Mouse (Mus musculus) heart, embryonic 13.5 days (tissue): ENCODE measurements around the gene Pcbd1. TPM values are rescaled to one million over a fixed set of nuclear protein-coding genes. Genes with fewer than 3 reads are reported as not detected.

Source experiments
- ATAC-seq: fragments of 200-750 bp; cut with Nextera tagmentation; 2 replicates; pipeline ENCODE4 v1.8.0; 2017; ENCODE audit warnings: moderate TSS enrichment; ENCODE audit not compliant: insufficient number of reproducible peaks, low FRiP score, low TSS enrichment; ENCODE audit errors: extremely low read depth
- H3K27ac ChIP-seq: fragments of 300-500 bp; sonication (generic); replicated peaks from 2 replicates; pipeline ENCODE4 v1.5.1; 2015; ENCODE audit warnings: moderate library complexity, mild to moderate bottlenecking, inconsistent platforms
- H3K27me3 ChIP-seq: fragments of 300-500 bp; sonication (generic); replicated peaks from 2 replicates; pipeline ENCODE4 v1.6.1; 2015; ENCODE audit warnings: mild to moderate bottlenecking, inconsistent platforms
- H3K36me3 ChIP-seq: fragments of 300-500 bp; sonication (generic); 2 replicates; pipeline ENCODE4 v1.6.1; 2015; ENCODE audit warnings: mild to moderate bottlenecking, inconsistent platforms
- H3K4me1 ChIP-seq: fragments of 300-500 bp; sonication (generic); 2 replicates; pipeline ENCODE4 v1.6.1; 2015; ENCODE audit warnings: inconsistent platforms
- H3K4me2 ChIP-seq: fragments of 300-500 bp; sonication (generic); 2 replicates; pipeline ENCODE4 v1.6.1; 2015; ENCODE audit warnings: inconsistent platforms, mild to moderate bottlenecking, moderate library complexity
- H3K4me3 ChIP-seq: fragments of 300-500 bp; sonication (generic); 2 replicates; pipeline ENCODE4 v1.5.1; 2015; ENCODE audit warnings: moderate library complexity, mild to moderate bottlenecking, inconsistent platforms
- H3K9ac ChIP-seq: fragments of 300-500 bp; sonication (generic); 2 replicates; pipeline ENCODE4 v1.6.1; 2015; ENCODE audit warnings: inconsistent platforms, mild to moderate bottlenecking, moderate library complexity
- H3K9me3 ChIP-seq: fragments of 300-500 bp; sonication (generic); 2 replicates; pipeline ENCODE4 v1.6.1; 2016; ENCODE audit warnings: inconsistent platforms
- WGBS: fragments of 180-500 bp; shearing (Covaris S2); methylation state at CpG from one replicate; pipeline ENCODE4 v1.1.7; 2015; ENCODE audit warnings: mixed read lengths; 5-methylcytosine and 5-hydroxymethylcytosine counted together
- polyA plus RNA-seq: library from polyadenylated mRNA; unstranded; fragments of >200 nt; fragmentation: Nextera tagmentation; extraction: Ambion mirVana; gene quantifications from 2 replicates; pipeline ENCODE4 v1.2.1, GENCODE M21; 2015

The Pcbd1 gene
- polyA plus RNA-seq: 70.7 and 73.7 TPM in 2 replicates

DNA sequence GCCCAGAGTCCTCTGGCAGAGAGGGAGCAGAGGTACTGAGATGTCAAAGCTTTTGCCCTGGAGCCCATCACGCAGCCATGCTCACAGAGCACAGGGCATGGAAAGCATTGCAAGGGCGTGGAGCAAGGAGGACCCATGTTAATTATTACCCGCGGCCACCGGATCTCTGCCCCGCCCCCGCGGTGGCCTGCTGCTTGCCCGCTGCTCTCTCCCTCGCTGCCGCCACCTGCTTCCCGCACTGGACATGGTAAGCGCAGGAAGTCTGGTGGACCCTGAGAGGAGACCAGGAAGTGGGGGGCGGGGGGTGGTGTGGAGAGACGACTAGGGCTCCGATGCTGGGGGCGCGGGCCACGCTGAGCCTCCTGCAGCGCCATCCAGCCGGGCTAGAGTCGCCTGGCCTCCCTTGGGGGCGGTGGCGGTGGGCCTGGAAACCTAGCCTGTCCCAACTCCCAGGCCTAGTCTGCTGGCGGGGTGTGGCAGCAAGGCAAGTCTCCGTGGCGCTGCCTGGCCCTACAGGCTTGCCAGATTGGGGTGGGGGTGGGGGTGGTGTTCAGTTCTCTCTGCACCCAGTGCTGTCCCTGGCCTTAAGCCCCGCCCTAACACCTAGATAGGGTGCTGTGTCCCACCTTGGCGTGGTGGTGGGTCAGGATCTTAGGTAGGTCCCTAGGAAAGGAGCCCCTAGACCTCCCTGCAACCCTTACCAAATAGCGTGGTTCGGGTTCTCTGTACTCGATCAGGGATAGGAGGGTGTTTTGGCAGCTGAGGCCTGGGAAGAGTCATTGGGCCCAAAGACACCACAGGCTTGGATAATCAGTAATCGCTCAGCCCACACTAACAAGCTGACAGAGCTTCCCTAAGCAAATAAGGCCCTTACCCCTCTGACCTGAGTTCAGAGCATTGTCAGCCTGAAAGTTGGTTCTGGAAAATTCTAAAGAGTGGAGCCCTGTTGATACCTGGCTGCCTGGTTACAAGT, at the start of gene Pcbd1:
Gene Pcbd1, plus strand, starts transcription at position 162 of the 973 bp plus-strand sequence.
- peaks cover 37% of the 10 kb centered on the region for H3K4me1 ChIP-seq
- H3K27ac ChIP-seq: peak within 1 kb of the TSS; percentile 59
- H3K36me3 ChIP-seq: peaks cover 13% of the 10 kb centered on the region
- H3K9ac ChIP-seq: peak within 1 kb of the TSS; percentile 87
- peak within 1 kb of the TSS; percentile 79 for H3K4me2 ChIP-seq
- ATAC-seq: no peak; the same call in 1 of the 2 replicates
- WGBS: 7% methylated on average over 33 of the region's 33 CpGs
- H3K9me3 ChIP-seq: no peaks in the 10 kb centered on the region
- peak within 1 kb of the TSS; percentile 57 for H3K4me3 ChIP-seq
- no peaks in the 10 kb centered on the region for H3K27me3 ChIP-seq

DNA sequence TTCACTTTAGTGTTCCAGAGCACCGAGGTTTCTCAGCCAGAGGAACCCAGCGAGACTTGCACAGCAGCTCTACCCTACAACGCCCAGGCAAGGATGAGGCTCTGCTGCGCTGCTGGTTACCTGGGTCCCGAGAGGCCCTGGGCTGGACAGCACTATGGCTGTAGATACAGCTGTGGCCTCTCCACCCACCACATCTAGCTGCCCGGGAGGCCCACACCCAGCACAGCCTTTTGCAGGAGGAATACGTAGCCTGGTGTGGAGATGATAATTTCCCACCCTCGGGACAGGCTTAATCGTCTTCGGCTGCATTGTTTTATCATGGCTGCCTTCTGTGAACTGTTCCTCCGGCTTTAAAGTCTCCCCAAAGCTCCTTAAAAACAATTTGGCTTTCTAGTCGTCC, 49.5 kb upstream of the Pcbd1 start:
- no peak for ATAC-seq
- H3K9ac ChIP-seq: no peak overlapping the region
- peaks cover 6% of the 10 kb centered on the region for H3K27me3 ChIP-seq
- no peak overlapping the region for H3K4me3 ChIP-seq
- peaks cover under 1% of the 10 kb centered on the region for H3K4me1 ChIP-seq
- no peaks in the 10 kb centered on the region for H3K36me3 ChIP-seq
- no peak overlapping the region for H3K4me2 ChIP-seq
- 56% methylated on average over 12 of the region's 12 CpGs for WGBS
- H3K27ac ChIP-seq: no peak overlapping the region
- H3K9me3 ChIP-seq: no peaks in the 10 kb centered on the region

DNA sequence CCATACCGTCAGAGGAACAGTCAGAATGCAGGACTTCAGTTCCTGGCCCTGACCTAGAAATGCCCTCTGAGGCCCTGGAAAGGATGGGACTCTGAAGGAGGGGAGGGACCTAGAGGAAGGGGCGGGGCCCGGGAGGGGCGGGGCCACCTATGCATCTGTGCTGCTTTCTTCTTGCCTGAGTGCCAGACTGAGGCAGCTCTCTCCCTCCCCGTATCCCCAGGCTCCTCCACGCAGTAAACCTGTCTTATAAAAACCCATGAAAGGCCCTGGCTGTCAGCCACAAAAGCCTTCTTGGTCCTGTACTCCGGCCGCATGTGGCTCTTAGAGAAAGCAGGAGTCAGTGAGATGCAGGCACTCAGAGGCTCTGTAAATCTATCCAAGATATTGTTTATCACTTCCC, 44.0 kb upstream of the Pcbd1 start:
- Histone ChIP-seq H3K27ac (no peak overlapping the region), H3K4me1 (peaks cover 7% of the 10 kb centered on the region), H3K27me3 (peaks cover 6% of the 10 kb centered on the region), H3K9me3 (no peaks in the 10 kb centered on the region), H3K4me2 (no peak overlapping the region), H3K9ac (no peak overlapping the region), H3K36me3 (no peaks in the 10 kb centered on the region), H3K4me3 (no peak overlapping the region)
- 22% methylated on average over 7 of the region's 8 CpGs for WGBS
- ATAC-seq: no peak

DNA sequence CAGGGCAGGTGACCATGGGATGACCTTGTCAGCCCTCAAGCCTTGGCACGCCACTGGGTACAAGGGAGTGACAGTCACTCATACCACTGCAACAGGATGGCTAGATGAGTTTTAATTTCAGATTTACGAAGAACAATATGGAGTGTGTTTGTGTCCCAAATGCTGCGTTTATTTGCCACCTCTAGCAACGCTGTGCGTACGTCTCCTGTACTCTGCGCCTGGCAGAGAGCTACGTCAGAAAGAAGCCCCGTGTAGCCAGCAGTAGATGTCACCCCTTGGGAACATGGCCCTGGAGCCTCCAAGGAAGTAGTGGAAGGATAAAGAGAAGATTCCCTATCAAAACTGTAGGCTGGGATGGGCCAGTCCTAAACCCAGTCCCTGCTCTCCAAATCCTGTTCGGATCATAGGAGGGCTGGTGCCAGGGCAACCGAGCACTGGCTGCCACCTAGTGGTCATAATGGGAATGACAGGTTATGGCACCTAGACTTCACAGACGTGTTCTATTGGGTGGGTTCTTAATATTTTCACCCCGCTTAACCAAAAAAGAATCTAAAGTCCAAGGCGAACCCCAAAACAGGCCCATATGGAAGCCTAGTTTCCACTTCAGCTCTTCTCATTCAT, 37.0 kb upstream of the Pcbd1 start:
- Histone ChIP-seq H3K4me2 (no peak overlapping the region), H3K36me3 (no peaks in the 10 kb centered on the region), H3K9ac (no peak overlapping the region), H3K27ac (no peak overlapping the region), H3K27me3 (peaks cover 31% of the 10 kb centered on the region), H3K4me3 (no peak overlapping the region), H3K4me1 (no peaks in the 10 kb centered on the region), H3K9me3 (peaks cover 9% of the 10 kb centered on the region)
- no peak for ATAC-seq
- 59% methylated on average over 14 of the region's 14 CpGs for WGBS

DNA sequence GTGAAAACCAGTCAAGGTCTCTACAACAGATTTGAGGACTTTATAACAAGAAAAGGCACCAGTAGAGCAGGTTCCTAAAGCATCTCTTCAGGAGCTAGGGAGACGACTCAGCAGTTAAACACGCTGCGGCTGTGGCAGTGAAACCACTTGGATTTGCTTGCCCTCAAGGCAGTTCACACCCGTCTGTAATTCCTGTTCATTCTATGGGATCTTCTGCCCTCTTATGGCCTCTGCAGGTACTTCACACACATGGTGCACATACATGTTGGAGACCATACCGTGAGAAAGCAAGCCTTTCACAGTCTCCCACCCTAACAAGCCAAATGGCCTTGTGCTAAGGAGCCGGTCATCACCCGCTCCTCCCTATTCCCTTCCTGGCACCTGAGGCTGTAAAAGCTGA, 32.5 kb upstream of the Pcbd1 start:
- H3K4me1 ChIP-seq: peaks cover 11% of the 10 kb centered on the region
- H3K27me3 ChIP-seq: peaks cover 16% of the 10 kb centered on the region; the same call in 1 of the 2 replicates
- no peaks in the 10 kb centered on the region for H3K36me3 ChIP-seq
- H3K4me2 ChIP-seq: no peak overlapping the region
- WGBS: 89% methylated on average over 7 of the region's 7 CpGs
- peaks cover 9% of the 10 kb centered on the region for H3K9me3 ChIP-seq
- ATAC-seq: no peak
- no peak overlapping the region for H3K9ac ChIP-seq
- H3K4me3 ChIP-seq: no peak overlapping the region
- no peak overlapping the region for H3K27ac ChIP-seq

DNA sequence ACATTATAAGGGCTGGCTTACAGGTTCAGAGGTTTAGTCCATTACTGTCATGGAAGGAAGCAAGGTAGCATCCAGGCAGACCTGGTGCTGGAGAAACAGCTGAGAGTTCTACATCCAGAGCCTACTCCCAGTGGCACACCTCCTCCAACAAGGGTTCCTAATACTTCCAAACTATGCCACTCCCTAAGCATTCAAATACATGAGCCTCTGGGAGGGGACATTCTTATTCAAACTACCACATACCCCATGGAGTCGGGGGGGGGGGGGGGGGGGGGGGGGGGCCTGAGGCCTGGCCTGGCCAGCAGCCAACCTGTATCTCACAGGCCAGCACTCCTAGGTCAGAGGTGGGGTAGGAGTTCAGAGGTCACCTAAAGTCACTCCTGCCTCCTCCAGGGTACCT, 30.0 kb upstream of the Pcbd1 start:
- no peak overlapping the region for H3K9ac ChIP-seq
- peak overlapping the region; percentile 32; the same call in 1 of the 2 replicates for H3K27ac ChIP-seq
- H3K4me1 ChIP-seq: peaks cover 11% of the 10 kb centered on the region
- H3K27me3 ChIP-seq: no peaks in the 10 kb centered on the region
- ATAC-seq: no peak
- no peak overlapping the region for H3K4me2 ChIP-seq
- H3K36me3 ChIP-seq: no peaks in the 10 kb centered on the region
- no peak overlapping the region for H3K4me3 ChIP-seq
- WGBS: no CpG with 5 or more reads among the region's 1 CpGs
- peaks cover 9% of the 10 kb centered on the region for H3K9me3 ChIP-seq

DNA sequence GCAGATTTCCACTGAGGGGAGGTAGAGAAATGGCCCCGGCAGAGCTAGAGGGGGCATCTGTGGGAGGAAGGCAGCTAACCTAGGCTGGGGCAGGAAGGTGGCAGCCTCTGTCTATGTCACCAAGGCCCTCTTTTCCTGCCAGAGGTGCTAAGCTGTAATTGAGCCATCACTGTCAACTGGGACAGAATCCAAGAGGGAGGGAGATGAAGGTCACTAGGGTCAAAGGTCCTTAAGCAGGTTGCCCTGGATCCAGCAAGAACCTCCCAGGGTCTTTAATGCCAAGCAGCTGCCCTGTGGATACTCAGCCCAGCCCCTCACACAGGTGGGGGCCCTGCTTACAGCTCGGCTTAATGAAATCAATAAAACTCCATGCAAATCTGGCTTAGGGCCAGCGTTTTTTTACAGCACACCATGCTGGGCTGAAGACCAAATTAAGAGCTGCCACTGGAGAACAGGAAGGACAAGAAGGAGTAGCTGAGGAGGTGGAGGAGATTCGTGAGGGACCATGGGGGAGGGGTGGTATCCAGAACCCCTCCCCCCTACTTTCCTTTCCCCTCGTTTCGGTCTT, 29.5 kb upstream of the Pcbd1 start:
- Histone ChIP-seq H3K36me3 (no peaks in the 10 kb centered on the region), H3K27ac (peak overlapping the region; percentile 32; the same call in 1 of the 2 replicates), H3K27me3 (no peaks in the 10 kb centered on the region), H3K9ac (0 out of 2 replicates have a peak overlapping the region, but pooled peaks have one; percentile 10), H3K4me1 (peaks cover 15% of the 10 kb centered on the region), H3K4me2 (no peak overlapping the region), H3K9me3 (peaks cover 9% of the 10 kb centered on the region), H3K4me3 (no peak overlapping the region)
- 30% methylated on average over 6 of the region's 6 CpGs for WGBS
- 0 out of 2 replicates have a peak, but pooled peaks have one; percentile 10 for ATAC-seq

DNA sequence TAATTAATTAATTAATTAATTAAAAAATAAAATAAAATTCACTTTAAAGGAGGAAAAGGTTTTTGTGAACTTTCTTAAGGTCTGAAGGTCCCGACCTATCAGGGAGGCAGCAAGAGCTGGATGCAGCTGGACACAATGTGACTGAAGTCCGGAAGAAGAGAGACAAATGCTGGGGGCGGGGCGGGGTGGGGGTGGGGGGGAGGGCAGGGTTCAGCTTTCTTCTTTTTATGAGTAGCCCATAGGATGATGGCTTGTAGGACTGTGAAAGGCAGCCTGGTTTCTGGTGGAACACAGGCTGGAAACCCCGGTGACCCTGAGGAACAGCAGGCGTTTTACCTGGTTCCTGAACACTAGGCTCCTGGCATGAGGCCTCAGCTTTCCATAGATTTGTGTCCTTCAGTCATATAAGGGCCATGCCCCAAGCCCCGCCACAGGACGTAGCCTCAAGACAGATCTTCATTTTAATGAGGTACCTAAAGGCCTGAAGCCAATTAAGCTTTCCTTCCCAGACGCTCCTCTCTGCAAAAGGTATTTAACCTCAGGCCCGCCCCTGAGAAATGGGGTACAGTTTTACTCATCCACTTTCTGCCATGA, 25.8 kb upstream of the Pcbd1 start:
- H3K4me3 ChIP-seq: no peak overlapping the region
- ATAC-seq: no peak
- no peak overlapping the region for H3K4me2 ChIP-seq
- H3K4me1 ChIP-seq: peaks cover 37% of the 10 kb centered on the region
- no peaks in the 10 kb centered on the region for H3K27me3 ChIP-seq
- H3K9ac ChIP-seq: no peak overlapping the region
- H3K27ac ChIP-seq: no peak overlapping the region
- H3K36me3 ChIP-seq: no peaks in the 10 kb centered on the region
- 76% methylated on average over 10 of the region's 10 CpGs for WGBS
- no peaks in the 10 kb centered on the region for H3K9me3 ChIP-seq

DNA sequence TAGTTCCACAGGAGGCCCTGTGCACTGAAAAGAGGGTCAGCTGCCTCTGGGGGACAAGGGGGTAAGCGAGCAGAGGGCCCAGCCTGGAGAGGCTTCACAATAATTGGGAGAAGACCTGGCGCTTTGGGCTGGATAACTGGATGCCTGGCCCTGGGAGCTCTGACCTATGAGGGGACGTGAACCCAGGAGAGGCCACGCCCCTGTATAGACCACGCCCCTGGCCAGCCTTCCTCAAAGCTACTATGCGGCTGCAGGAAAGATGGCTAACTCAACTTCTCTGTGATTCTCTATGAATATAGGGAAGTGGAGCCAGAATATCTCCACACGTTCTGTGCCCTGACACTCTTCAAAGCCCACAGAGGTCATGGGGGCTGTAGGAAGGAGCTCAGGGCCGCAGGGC, 24.5 kb upstream of the Pcbd1 start:
- H3K4me1 ChIP-seq: peaks cover 45% of the 10 kb centered on the region
- H3K9ac ChIP-seq: 0 out of 2 replicates have a peak overlapping the region, but pooled peaks have one; percentile 33
- H3K36me3 ChIP-seq: no peaks in the 10 kb centered on the region
- H3K9me3 ChIP-seq: no peaks in the 10 kb centered on the region
- 23% methylated on average over 8 of the region's 8 CpGs for WGBS
- peak overlapping the region; percentile 38 for H3K4me2 ChIP-seq
- ATAC-seq: no peak
- no peaks in the 10 kb centered on the region for H3K27me3 ChIP-seq
- no peak overlapping the region for H3K4me3 ChIP-seq
- peak overlapping the region; percentile 42; the same call in 1 of the 2 replicates for H3K27ac ChIP-seq

DNA sequence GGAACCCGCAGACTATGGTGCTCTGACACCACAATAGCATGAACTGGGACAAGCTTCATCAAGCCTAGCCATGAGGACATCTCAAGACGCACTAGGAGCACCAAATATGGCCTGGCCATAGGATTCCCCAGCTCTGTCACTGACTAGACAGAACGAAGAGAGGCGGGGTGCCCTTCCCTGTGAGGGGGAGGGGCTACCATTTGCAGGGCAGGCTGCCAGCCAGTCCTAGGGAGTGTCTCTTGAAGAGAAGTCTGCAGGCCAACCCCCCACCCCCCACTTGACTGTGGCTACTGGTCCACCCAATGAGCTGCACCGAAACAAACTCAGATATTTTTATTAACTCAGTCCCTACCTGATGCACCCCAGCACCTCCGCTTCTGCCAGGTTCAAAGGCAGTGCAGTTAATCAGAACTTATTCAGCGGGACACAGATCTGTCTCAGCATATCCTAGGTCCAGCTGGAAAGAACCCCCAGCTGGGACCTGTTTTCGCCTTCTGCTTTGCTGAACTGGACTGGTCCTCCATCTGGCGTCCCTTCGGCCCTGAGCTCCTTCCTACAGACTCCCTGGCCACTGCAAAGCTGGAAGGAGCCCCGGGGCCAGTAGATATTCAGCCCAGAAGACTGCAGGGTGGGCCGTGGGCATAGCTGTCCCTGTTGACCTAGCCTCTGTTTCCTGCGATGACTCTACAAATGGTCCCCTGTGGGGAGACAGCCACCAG, 23.7 kb upstream of the Pcbd1 start:
- Histone ChIP-seq H3K4me2 (peak overlapping the region; percentile 38), H3K9me3 (no peaks in the 10 kb centered on the region), H3K36me3 (no peaks in the 10 kb centered on the region), H3K27ac (peak overlapping the region; percentile 42; the same call in 1 of the 2 replicates), H3K27me3 (no peaks in the 10 kb centered on the region), H3K4me3 (no peak overlapping the region), H3K4me1 (peaks cover 40% of the 10 kb centered on the region), H3K9ac (peak overlapping the region; percentile 39; the same call in 1 of the 2 replicates)
- WGBS: 44% methylated on average over 13 of the region's 13 CpGs
- no peak for ATAC-seq
